Mouse (Mus musculus) duodenum, adult 2 months (tissue): ENCODE results near the gene Gm14288. TPM values are rescaled to one million over a fixed set of nuclear protein-coding genes. Genes with fewer than 3 reads are reported as not detected.

Source experiments
- polyA plus RNA-seq: library from polyadenylated mRNA; depleted of rRNA; stranded (reverse); fragments of >200 nt; gene quantifications from 2 replicates; pipeline ENCODE4 v1.2.3, GENCODE M21; 2012; ENCODE audit warnings: low replicate concordance; rRNA removed

The Gm14288 gene
- not detected in 2 replicates for polyA plus RNA-seq

GRCm38 (mm10) chr2:175800993-175801392 is at the start of gene Gm14288:
Gene Gm14288, minus strand, starts transcription at chr2:175801093.

GRCm38 (mm10) chr2:175741237-175741636 is 59.7 kb downstream of the Gm14288 start, which contains the start of gene Gm2007:
Gene Gm2007, plus strand, starts transcription at chr2:175741537.

Other genes with a start within 250 kb of the Gm14288 start
- not detected in 2 replicates for gene Gm11007, start 157.1 kb downstream of the Gm14288 start, polyA plus RNA-seq
- 0.91 TPM in 1 of 2 replicates, not detected in the other for gene Zfp969, start 97.4 kb downstream of the Gm14288 start, polyA plus RNA-seq
- not detected in 2 replicates for gene Gm2007, start 59.6 kb downstream of the Gm14288 start, polyA plus RNA-seq
- 0.37 TPM in 1 of 2 replicates, not detected in the other for gene Gm6710, start 68.1 kb upstream of the Gm14288 start, polyA plus RNA-seq
- not detected in 2 replicates for gene Zfp966, start 130.0 kb upstream of the Gm14288 start, polyA plus RNA-seq
- gene Gm2026, start 164.2 kb upstream of the Gm14288 start, polyA plus RNA-seq: not detected in 2 replicates